Mouse (Mus musculus) central nervous system, embryonic 11.5 days (tissue): Measurements from ENCODE around the gene Prkca. TPM values are rescaled to one million over a fixed set of nuclear protein-coding genes. Genes with fewer than 3 reads are reported as not detected.

Experiments
- polyA plus RNA-seq: library from polyadenylated mRNA; depleted of rRNA; stranded (reverse); fragments of >200 nt; gene quantifications from 2 replicates; pipeline ENCODE4 v1.2.3, GENCODE M21; 2012; rRNA removed

The Prkca gene
- 6.9 and 8.4 TPM in 2 replicates for polyA plus RNA-seq

GRCm38 (mm10) chr11:108343789-108344462 is at the start of gene Prkca:
Gene Prkca (minus strand): TSS chr11:108343928.

GRCm38 (mm10) chr11:108342781-108343768 is 653 bp downstream of the Prkca start, which contains the start of gene Apoh:
Gene Apoh (plus strand): TSS chr11:108343354.

GRCm38 (mm10) chr11:107914634-107915226 is 429.0 kb downstream of the Prkca start, which contains the start of gene Cacng5:
Gene Cacng5 (minus strand): TSS chr11:107915055.

Other genes starting within 250 kb of the Prkca start
- 0.71 and 1.6 TPM in 2 replicates for gene Apoh, start 574 bp downstream of the Prkca start, polyA plus RNA-seq
- gene Cep112, start 81.3 kb upstream of the Prkca start, polyA plus RNA-seq: 14.6 and 25.0 TPM in 2 replicates